Mouse (Mus musculus): Measurements from ENCODE around the gene Homer3. TPM values are rescaled to one million over a fixed set of nuclear protein-coding genes. Genes with fewer than 3 reads are reported as not detected.
A peak's percentile ranks its signal among the peaks of the same experiment; 100 is the strongest.

Gene Homer3
- 5.8 and 6.7 TPM in 2 replicates for polyA plus RNA-seq (2012; rRNA removed)

DNA sequence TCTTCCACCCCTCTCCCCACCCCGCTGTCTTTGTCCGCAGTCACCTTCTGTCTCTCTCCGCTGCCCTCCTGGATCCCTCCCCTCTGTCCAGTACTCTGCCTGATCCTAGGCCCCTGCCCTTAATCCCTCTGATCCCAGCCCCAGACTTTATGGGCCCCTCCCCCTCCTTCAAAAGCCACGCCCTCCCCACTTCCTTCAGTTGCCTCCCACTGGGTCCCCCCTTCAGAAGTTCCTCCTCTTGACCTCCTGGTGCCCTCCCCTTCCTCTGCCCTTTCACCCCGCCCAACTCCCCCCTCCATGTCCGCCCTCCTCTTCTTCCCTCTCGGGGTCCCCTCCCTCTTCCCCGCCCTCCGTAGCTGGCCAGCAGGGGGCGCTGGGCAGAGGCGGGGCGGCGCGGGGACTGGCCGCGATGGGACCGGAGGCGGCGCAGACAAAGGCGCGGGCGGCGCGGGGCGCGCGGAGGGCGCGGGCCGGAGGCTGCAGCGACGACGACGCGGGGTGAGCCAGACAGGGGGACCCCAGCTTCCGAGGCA lies at the start of gene Homer3:
Gene Homer3 (plus strand): TSS at position 225 of the 533 bp plus-strand sequence.
- peak; percentile 37 for DNase-seq (ENCODE audit: low read depth, low spot score)
- 3% methylated on average over 36 of the region's 36 CpGs for WGBS

DNA sequence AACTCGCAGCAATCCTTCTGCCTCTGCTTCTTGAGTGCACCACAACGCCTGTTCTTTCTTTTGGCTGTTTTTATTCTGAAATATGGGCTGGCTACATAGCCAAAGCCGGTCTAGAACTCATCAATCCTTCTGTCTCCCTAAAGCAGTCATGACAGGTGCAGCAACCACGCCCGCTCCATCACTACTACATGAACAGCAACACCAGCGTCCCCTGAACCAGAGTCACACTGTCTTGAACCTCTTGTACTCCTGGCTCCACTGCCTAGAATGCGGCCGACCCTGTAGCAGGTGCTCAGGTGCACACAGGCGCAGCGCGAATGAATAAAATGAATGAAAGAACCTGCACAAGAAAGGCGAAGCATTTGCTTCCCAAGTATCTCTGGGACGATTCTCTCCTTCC lies 49.0 kb upstream of the Homer3 start:
- WGBS = 6% methylated on average over 13 of the region's 13 CpGs
- DNase-seq (ENCODE audit: low read depth, low spot score) = no peak

DNA sequence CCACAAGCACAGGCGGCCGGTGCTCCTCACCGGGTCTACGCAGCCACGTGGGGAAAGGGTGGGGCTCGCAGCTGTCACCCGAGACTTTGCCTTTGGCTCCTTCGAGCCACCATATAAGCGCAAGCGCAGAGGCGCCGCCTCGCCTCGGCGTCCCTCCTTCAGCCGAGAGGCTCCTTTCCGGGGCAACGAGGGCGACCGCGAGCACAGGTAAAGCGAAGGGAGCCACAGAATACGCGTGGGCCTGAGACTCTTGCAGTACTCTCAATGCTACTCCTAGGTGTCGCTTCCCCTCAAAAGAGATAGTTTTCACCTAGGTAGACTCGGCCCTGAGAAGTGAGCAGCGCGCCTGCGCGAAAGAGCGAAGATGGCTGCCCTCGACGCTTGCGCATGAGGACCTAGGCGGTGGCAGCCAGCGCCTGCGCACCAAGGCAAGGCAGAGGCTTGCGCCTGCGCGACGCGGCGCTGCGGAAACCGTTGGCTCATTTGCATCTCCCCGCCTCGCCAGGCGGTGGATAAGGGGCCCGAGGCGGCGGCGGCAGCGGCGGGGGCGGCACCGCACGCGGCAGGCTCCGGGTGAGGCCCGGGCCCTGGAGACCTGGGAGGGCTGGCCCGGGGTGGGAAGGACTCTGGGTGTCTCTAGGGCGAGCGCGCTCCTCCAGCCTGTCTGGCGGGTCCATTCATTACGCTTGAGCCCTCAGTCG lies 48.4 kb upstream of the Homer3 start, which contains the start of the genes Sugp2 and Armc6:
Gene Sugp2 (plus strand): TSS at position 147 of the 701 bp plus-strand sequence.
Gene Armc6 (minus strand): TSS at position 387 of the 701 bp plus-strand sequence.
- DNase-seq (ENCODE audit: low read depth, low spot score) = peak; percentile 83
- under 1% methylated on average over 66 of the region's 67 CpGs for WGBS

DNA sequence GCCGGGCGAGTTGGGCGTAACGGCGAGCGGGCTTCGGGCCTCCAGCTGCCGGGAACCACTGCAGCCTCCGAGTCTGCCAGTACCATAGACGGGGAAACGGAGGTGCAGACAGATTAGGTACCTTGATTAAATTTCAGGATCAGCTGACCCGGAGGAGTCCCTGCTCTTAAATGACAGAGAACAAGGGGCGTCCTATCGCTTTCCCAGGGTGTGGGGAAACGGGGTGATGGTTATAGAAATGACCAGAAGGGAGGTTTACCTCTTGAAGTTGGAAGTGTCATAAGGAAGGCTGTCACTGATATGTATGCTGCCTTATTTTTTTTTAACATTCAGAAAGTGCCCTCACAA lies 47.9 kb upstream of the Homer3 start:
- DNase-seq (ENCODE audit: low read depth, low spot score) = no peak
- WGBS = 0% methylated on average over 15 of the region's 15 CpGs

DNA sequence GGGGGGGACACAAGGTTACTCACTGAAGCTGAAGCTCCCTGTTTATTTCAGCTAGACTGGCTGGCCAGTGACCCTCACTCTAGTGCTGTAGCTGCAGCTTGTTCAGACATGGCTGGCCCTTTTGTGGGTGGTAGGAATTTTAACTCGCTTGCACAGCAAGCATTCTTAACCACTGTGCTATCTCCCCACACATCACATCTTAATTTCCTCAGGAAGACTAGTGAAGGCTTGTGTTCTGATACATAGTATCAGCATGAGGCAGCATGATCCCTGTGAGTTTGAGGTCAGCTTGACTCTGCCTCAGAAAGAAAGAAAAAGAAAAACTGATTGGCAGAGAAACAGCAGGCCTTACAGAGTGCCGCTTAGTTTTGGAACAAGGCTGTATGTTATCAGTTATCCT lies 44.8 kb upstream of the Homer3 start:
- no peak for DNase-seq (ENCODE audit: low read depth, low spot score)
- 91% methylated on average over 2 of the region's 2 CpGs for WGBS

DNA sequence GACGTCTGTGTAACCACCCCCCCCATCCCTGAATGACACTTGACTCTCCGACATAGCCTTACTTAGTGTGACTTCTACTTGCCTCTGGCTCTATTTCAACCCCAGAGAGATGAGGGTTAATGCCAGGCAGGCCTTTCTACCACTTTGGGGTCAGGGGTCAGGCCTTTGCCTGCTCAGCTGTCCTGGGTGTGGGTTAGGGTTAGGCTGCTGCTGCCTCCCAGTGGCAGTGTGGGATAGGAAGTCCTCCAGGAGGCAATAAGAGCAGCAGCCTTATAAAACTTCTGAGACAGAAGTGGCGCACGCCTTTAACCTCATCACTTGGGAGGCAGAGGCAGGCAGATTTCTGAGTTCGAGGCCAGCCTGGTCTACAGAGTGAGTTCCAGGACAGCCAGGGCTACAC lies 42.0 kb upstream of the Homer3 start:
- WGBS = 89% methylated on average over 5 of the region's 5 CpGs
- DNase-seq (ENCODE audit: low read depth, low spot score) = no peak

GRCm38 (mm10) chr8:70246622-70247021 lies 36.0 kb upstream of the Homer3 start:
- WGBS = 83% methylated on average over 6 of the region's 6 CpGs
- no peak for DNase-seq (ENCODE audit: low read depth, low spot score)

GRCm38 (mm10) chr8:70247841-70248240 lies 34.8 kb upstream of the Homer3 start:
- no peak for DNase-seq (ENCODE audit: low read depth, low spot score)
- WGBS = 95% methylated on average over 3 of the region's 3 CpGs

DNA sequence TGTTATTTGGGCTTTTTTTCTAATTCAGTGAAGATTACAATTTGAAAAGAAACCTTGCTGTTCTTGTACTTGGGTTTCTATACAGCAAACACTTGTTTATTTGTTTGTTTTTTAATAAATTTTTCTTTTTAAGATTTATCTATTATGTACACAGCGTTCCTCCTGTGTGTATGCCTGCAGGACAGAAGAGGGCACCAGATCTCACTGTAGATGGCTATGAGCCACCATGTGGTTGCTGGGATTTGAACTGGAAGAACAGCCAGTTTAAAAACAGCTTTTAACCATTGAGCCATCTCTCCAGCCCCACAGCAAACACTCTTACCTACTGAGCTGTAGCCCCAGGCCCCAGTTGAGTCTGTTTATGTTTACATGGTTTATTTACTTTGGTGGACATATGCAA lies 28.0 kb upstream of the Homer3 start:
- WGBS = 75% methylated on average over 1 of the region's 1 CpGs
- DNase-seq (ENCODE audit: low read depth, low spot score) = no peak

DNA sequence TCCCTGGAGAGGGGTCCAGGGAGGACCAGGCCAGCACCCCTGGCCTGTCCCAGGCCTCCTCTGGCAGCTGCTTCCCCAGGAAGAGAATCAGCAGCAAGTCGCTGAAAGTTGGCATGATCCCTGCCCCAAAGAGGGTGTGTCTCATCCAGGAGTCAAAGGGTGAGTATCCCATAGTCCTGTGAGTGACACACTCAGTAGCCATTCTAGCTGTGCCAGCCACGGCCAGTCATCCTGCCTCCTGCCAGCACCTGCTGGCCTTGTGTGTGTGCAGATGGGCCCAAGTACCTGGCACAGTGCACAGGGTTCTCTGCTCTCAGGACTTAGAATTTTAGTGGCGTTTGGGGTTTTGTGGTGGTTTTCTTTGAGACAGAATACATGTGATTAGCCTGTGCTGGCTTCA lies 25.2 kb upstream of the Homer3 start:
- 43% methylated on average over 3 of the region's 3 CpGs for WGBS
- DNase-seq (ENCODE audit: low read depth, low spot score) = no peak

DNA sequence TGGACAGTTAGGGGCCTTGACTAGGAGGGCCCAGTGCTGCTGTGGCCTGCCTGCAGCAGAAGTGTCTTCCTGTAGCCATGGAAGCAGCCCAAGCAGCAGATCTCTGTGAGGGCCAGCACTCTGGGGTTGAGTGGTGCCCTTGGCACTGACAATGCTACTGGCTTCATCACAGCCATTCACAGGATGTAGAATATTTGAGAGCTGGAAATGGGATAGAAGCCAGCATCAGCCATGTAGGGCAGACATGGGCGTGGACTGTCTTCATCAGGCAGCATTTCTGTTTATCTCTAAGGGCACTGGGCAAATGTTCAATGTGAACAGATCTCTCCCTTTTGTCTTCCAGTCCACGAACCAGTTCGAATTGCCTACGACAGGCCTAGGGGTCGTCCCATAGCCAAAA lies 24.0 kb upstream of the Homer3 start:
- 72% methylated on average over 5 of the region's 5 CpGs for WGBS
- DNase-seq (ENCODE audit: low read depth, low spot score) = no peak

- 85% methylated on average over 2 of the region's 2 CpGs for WGBS
- no peak for DNase-seq (ENCODE audit: low read depth, low spot score)
Observed at GRCm38 (mm10) chr8:70259043-70259442, 23.6 kb upstream of the Homer3 start.

DNA sequence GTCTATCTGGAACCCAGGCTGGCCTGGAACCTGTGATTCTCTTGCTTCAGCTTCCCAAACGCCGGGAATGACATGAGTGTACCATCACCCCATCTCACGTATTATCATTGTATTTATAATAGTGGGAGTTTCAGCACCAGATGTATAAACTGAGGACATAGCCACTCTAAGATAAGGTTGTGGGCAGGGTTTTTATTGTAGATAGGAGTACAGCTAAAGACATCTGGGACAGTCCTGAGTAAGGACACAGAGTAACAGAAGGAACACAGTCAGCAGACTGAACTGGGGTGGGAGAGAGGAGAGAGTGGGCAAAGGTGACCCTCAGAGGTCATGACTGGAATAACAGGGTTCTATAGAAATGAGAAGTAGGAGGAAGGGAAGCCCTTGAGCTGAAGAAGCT lies 15.0 kb upstream of the Homer3 start:
- WGBS = 87% methylated on average over 3 of the region's 3 CpGs
- DNase-seq (ENCODE audit: low read depth, low spot score) = no peak

DNA sequence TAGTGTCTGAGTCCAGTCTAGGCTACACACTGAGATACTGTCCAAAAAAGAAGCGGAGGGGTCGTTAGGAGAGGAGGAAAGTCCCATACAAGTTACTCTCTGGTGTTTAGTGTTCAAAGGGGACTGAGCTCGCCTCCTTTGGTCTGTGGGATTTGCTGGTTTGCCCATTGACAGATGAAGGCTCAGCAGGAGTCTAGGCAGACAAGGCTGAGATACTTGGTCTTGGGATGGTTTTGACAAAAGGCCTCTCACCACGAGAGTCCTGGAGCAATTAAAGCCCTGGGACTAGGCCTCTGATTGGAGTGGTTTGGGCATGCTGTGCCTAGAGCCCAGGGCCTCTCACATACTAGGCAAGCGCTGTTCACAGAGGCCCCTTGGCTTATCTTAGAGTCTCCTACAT lies 14.3 kb upstream of the Homer3 start:
- WGBS = 69% methylated on average over 5 of the region's 5 CpGs
- no peak for DNase-seq (ENCODE audit: low read depth, low spot score)

GRCm38 (mm10) chr8:70268799-70269565 lies 13.6 kb upstream of the Homer3 start:
- no peak for DNase-seq (ENCODE audit: low read depth, low spot score)
- 43% methylated on average over 11 of the region's 11 CpGs for WGBS

GRCm38 (mm10) chr8:70272949-70273348 lies 9.7 kb upstream of the Homer3 start:
- 31% methylated on average over 3 of the region's 3 CpGs for WGBS
- no peak for DNase-seq (ENCODE audit: low read depth, low spot score)

GRCm38 (mm10) chr8:70274350-70274749 lies 8.3 kb upstream of the Homer3 start:
- no peak for DNase-seq (ENCODE audit: low read depth, low spot score)

GRCm38 (mm10) chr8:70276476-70276875 lies 6.2 kb upstream of the Homer3 start:
- WGBS = 90% methylated on average over 3 of the region's 3 CpGs
- DNase-seq (ENCODE audit: low read depth, low spot score) = no peak

- WGBS = 56% methylated on average over 15 of the region's 15 CpGs
- DNase-seq (ENCODE audit: low read depth, low spot score) = no peak
Observed at GRCm38 (mm10) chr8:70278175-70278574, 4.5 kb upstream of the Homer3 start.

- WGBS = 61% methylated on average over 8 of the region's 8 CpGs
- DNase-seq (ENCODE audit: low read depth, low spot score) = no peak
Observed at GRCm38 (mm10) chr8:70279266-70279665, 3.4 kb upstream of the Homer3 start.

GRCm38 (mm10) chr8:70281001-70281400 lies 1.6 kb upstream of the Homer3 start:
- WGBS = 64% methylated on average over 3 of the region's 3 CpGs
- DNase-seq (ENCODE audit: low read depth, low spot score) = no peak

All from large intestine, adult 2 months (tissue).